Mouse (Mus musculus): Measurements from ENCODE around the gene Klhdc1. TPM values are rescaled to one million over a fixed set of nuclear protein-coding genes. Genes with fewer than 3 reads are reported as not detected.
A peak's percentile ranks its signal among the peaks of the same experiment; 100 is the strongest.

Klhdc1 gene
- polyA plus RNA-seq, 2 experiments: 4.1 to 9.5 TPM

DNA sequence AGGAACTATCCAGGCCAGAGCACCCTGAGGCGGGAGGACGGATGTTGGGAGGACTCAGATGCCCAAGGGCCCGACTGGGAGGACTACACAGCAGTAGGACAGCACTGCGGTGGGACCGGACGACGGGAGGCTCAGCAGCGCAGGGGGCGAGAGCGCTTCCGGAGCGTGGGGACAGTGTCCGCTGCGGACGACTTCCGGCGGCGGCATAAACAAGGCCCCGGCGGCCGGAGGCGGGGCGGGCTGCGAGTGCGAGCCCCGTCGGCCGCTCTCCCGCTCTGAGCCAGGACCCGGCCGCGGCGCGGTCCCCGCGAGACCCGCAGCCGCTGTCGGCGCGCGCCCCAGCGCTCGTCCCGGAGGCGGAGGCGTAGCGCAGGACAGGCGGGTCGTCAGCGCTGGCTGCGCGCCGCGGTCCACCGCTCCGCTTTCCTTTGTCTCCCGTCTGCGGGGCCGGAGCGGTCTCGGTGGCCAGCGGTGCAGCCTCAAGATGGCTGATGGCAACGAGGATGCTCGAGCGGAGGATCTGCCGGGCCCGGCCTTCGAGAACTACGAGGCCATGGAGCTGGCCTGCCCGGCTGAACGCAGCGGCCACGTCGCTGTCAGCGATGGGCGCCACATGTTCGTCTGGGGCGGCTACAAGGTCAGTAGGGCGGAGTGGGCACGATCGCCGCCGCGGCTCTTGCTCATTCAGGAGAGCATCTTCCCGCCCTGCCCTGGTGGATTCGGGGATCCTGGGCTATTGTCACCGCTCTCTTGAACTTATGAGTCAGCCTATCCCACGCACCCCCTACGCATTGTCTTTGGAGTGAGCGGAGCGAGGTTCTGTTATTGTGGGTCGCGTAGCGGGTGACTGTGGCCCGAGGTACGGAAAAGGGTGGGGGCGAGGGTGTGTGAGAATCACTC lies 55.8 kb downstream of the Klhdc1 start, which contains the start of gene Klhdc2:
Gene Klhdc2, plus strand, starts transcription at position 171 of the 900 bp plus-strand sequence.
- DNase-seq (ENCODE audit: low spot score) (peak; percentile 91), ATAC-seq (ENCODE audit: low FRiP score, low read depth) (peak; percentile 93)
- Histone ChIP-seq H3K4me2 (replicated peaks; ENCODE audit: low read depth, low read length, severe bottlenecking) (peak within 1 kb of the TSS; percentile 60), H3K27ac (replicated peaks; ENCODE audit: low read depth, low read length) (peak within 1 kb of the TSS; percentile 93), H3K4me1 (ENCODE audit: control insufficient read depth, insufficient read depth, low read length) (peaks cover 18% of the 10 kb centered on the region), H3K36me3 (ENCODE audit: control insufficient read depth, insufficient read depth, low read length) (peaks cover 22% of the 10 kb centered on the region), H3K4me3 (replicated peaks; ENCODE audit: low read length) (peak within 1 kb of the TSS; percentile 77), H3K27me3 (ENCODE audit: control insufficient read depth, insufficient read depth, low read length) (no peaks in the 10 kb centered on the region), H3K9ac (ENCODE audit: low read depth, low read length, severe bottlenecking) (peak within 1 kb of the TSS; percentile 94), H3K9me3 (ENCODE audit: control insufficient read depth, low read length) (no peaks in the 10 kb centered on the region)
- TF ChIP-seq POLR2A (IDR thresholded peaks at IDR 0.05; ENCODE audit: borderline replicate concordance, extremely low read depth, insufficient read depth, insufficient read length): 0 out of 2 replicates have a peak, but pooled peaks have one; percentile 27
- WGBS: under 1% methylated on average over 57 of the region's 98 CpGs

DNA sequence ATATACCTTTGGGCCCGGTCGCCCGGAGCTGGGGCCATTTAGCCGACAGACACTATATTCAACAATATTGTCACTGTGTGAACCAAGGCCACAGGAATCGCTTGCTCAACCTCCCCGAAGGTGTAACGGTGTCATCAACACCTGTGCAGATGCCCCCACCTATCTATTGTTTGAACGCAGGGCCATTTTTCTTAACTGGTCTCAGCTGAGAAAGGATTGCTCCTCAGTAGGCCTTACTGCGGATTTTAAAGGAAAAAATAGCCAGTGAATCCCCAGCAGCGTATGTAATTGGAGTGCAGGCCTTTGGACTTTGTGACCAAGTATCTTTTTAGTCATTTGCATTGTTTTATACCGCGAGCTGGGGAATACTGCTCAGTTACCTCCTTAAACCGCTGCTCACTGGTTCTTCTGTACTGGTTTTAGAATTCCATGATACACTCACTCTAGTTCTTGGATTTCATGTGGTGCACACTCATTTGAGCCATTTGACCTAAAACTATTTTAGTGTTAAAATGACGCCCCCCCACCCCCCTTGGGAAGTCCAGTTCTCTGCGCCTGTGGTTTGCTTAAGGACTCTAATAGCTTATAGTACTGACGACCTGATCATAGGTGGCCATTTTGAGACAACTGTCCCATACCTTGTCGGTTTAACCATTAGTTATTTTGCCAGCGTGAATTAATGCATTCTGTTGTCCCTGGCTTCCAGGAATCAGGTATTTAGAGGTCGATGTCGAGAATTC lies 56.6 kb downstream of the Klhdc1 start:
- Histone ChIP-seq H3K9ac (ENCODE audit: low read depth, low read length, severe bottlenecking) (peak overlapping the region; percentile 94), H3K27ac (replicated peaks; ENCODE audit: low read depth, low read length) (peak overlapping the region; percentile 93), H3K4me2 (replicated peaks; ENCODE audit: low read depth, low read length, severe bottlenecking) (peak overlapping the region; percentile 60), H3K27me3 (ENCODE audit: control insufficient read depth, insufficient read depth, low read length) (no peaks in the 10 kb centered on the region), H3K36me3 (ENCODE audit: control insufficient read depth, insufficient read depth, low read length) (peaks cover 30% of the 10 kb centered on the region), H3K9me3 (ENCODE audit: control insufficient read depth, low read length) (no peaks in the 10 kb centered on the region), H3K4me3 (replicated peaks; ENCODE audit: low read length) (peak overlapping the region; percentile 77), H3K4me1 (ENCODE audit: control insufficient read depth, insufficient read depth, low read length) (peaks cover 18% of the 10 kb centered on the region)
- TF ChIP-seq POLR2A (IDR thresholded peaks at IDR 0.05; ENCODE audit: borderline replicate concordance, extremely low read depth, insufficient read depth, insufficient read length): no peak
- 18% methylated on average over 20 of the region's 20 CpGs for WGBS
- DNase-seq (ENCODE audit: low spot score) (no peak), ATAC-seq (ENCODE audit: low FRiP score, low read depth) (no peak)

DNA sequence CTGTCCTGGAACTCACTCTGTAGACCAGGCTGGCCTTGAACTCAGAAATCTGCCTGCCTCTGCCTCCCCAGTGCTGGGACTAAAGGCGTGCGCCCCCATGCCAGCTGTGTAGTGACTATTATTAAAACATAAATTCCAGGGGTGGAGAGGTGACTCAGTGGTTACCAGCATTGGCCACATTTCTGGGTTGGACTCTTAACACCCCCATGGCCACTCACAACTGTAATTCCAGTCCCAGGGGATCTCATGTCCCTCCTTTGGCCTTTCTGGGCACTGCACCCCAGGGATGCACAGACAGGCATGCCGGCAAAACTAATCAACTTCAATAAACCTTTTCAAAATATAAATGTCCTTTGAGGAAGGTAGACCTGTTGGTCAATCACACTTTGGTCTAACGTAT lies 57.3 kb downstream of the Klhdc1 start:
- H3K4me1 ChIP-seq (ENCODE audit: control insufficient read depth, insufficient read depth, low read length): peaks cover 18% of the 10 kb centered on the region
- DNase-seq (ENCODE audit: low spot score) (no peak), ATAC-seq (ENCODE audit: low FRiP score, low read depth) (no peak)
- H3K27me3 ChIP-seq (ENCODE audit: control insufficient read depth, insufficient read depth, low read length): no peaks in the 10 kb centered on the region
- WGBS: 88% methylated on average over 4 of the region's 4 CpGs
- H3K4me3 ChIP-seq (replicated peaks; ENCODE audit: low read length): no peak overlapping the region
- H3K27ac ChIP-seq (replicated peaks; ENCODE audit: low read depth, low read length): no peak overlapping the region
- TF ChIP-seq POLR2A (IDR thresholded peaks at IDR 0.05; ENCODE audit: borderline replicate concordance, extremely low read depth, insufficient read depth, insufficient read length): no peak
- H3K36me3 ChIP-seq (ENCODE audit: control insufficient read depth, insufficient read depth, low read length): peaks cover 37% of the 10 kb centered on the region
- no peaks in the 10 kb centered on the region for H3K9me3 ChIP-seq (ENCODE audit: control insufficient read depth, low read length)
- peak overlapping the region; percentile 33 for H3K4me2 ChIP-seq (replicated peaks; ENCODE audit: low read depth, low read length, severe bottlenecking)
- no peak overlapping the region for H3K9ac ChIP-seq (ENCODE audit: low read depth, low read length, severe bottlenecking)

DNA sequence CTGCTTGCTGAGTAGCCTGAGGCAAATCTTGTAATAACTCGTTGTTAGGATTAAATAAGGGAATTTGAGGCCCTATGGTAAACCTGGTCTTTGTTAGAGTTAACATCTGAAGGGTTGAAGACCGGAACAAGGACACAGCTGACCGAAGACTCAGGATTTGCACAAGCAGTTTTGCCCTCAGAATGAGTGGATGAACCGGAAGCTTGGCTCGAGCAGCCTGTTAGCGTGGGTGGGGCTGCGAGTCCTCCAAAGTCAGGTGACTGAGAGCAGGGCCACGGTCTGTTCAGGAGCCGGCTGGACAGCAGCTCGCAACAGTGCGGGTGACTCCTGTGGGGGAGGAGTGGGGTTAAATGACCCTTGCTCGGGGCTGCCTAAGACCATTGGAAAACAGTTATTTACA lies 58.3 kb downstream of the Klhdc1 start:
- no peak overlapping the region for H3K9ac ChIP-seq (ENCODE audit: low read depth, low read length, severe bottlenecking)
- H3K4me2 ChIP-seq (replicated peaks; ENCODE audit: low read depth, low read length, severe bottlenecking): peak overlapping the region; percentile 7; the same call in 1 of the 2 replicates
- H3K36me3 ChIP-seq (ENCODE audit: control insufficient read depth, insufficient read depth, low read length): peaks cover 46% of the 10 kb centered on the region
- peaks cover 18% of the 10 kb centered on the region for H3K4me1 ChIP-seq (ENCODE audit: control insufficient read depth, insufficient read depth, low read length)
- DNase-seq (ENCODE audit: low spot score) (peak; percentile 3), ATAC-seq (ENCODE audit: low FRiP score, low read depth) (no peak)
- 0 out of 2 replicates have a peak overlapping the region, but pooled peaks have one; percentile 4 for H3K4me3 ChIP-seq (replicated peaks; ENCODE audit: low read length)
- H3K9me3 ChIP-seq (ENCODE audit: control insufficient read depth, low read length): no peaks in the 10 kb centered on the region
- WGBS: 40% methylated on average over 12 of the region's 12 CpGs
- H3K27me3 ChIP-seq (ENCODE audit: control insufficient read depth, insufficient read depth, low read length): no peaks in the 10 kb centered on the region
- TF ChIP-seq POLR2A (IDR thresholded peaks at IDR 0.05; ENCODE audit: borderline replicate concordance, extremely low read depth, insufficient read depth, insufficient read length): no peak
- no peak overlapping the region for H3K27ac ChIP-seq (replicated peaks; ENCODE audit: low read depth, low read length)

DNA sequence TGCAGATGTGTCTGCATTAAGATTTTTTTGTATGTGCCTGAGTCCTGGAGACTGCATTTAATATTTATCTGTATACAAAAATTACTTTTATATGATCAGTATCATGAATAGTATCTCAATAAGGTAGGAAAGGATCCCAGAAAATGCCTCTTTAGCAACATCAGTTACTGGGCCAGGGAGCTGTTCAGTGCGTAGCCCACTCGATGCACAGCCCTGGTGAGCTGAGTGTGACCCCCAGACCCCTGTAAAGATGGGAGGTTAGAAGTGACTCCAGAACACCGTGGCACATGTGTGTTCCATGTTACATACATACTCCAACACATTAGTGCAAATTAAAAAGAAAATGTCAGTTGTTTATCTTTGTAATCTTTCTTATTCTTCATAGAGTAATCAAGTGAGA lies 58.9 kb downstream of the Klhdc1 start:
- Histone ChIP-seq H3K27me3 (ENCODE audit: control insufficient read depth, insufficient read depth, low read length) (no peaks in the 10 kb centered on the region), H3K4me1 (ENCODE audit: control insufficient read depth, insufficient read depth, low read length) (peaks cover 18% of the 10 kb centered on the region), H3K9me3 (ENCODE audit: control insufficient read depth, low read length) (no peaks in the 10 kb centered on the region), H3K36me3 (ENCODE audit: control insufficient read depth, insufficient read depth, low read length) (peaks cover 51% of the 10 kb centered on the region), H3K9ac (ENCODE audit: low read depth, low read length, severe bottlenecking) (no peak overlapping the region), H3K27ac (replicated peaks; ENCODE audit: low read depth, low read length) (no peak overlapping the region), H3K4me3 (replicated peaks; ENCODE audit: low read length) (no peak overlapping the region), H3K4me2 (replicated peaks; ENCODE audit: low read depth, low read length, severe bottlenecking) (no peak overlapping the region)
- no peak for ATAC-seq (ENCODE audit: low FRiP score, low read depth)
- WGBS: 81% methylated on average over 3 of the region's 3 CpGs
- DNase-seq (ENCODE audit: low spot score): no peak
- no peak for TF ChIP-seq POLR2A (IDR thresholded peaks at IDR 0.05; ENCODE audit: borderline replicate concordance, extremely low read depth, insufficient read depth, insufficient read length)

All from limb, embryonic 14.5 days (tissue).